Mouse (Mus musculus) liver, embryonic 15.5 days (tissue): ENCODE data around the gene Ptger3. TPM values are rescaled to one million over a fixed set of nuclear protein-coding genes. Genes with fewer than 3 reads are reported as not detected.
A peak's percentile ranks its signal among the peaks of the same experiment; 100 is the strongest.

Source experiments
- ATAC-seq: fragments of 200-750 bp; cut with Nextera tagmentation; 2 replicates; pipeline ENCODE4 v1.8.0; 2017; ENCODE audit warnings: moderate number of reproducible peaks, mild to moderate bottlenecking, moderate library complexity; ENCODE audit not compliant: insufficient read depth
- H3K27ac ChIP-seq: fragments of 300-500 bp; sonication (generic); replicated peaks from 2 replicates; pipeline ENCODE4 v1.5.1; 2015; ENCODE audit warnings: mild to moderate bottlenecking, inconsistent platforms
- H3K27me3 ChIP-seq: fragments of 300-500 bp; sonication (generic); 2 replicates; pipeline ENCODE4 v1.6.1; 2015; ENCODE audit warnings: mild to moderate bottlenecking, inconsistent platforms
- H3K36me3 ChIP-seq: fragments of 300-500 bp; sonication (generic); replicated peaks from 2 replicates; pipeline ENCODE4 v1.6.1; 2015; ENCODE audit warnings: moderate library complexity, mild to moderate bottlenecking, inconsistent platforms
- H3K4me1 ChIP-seq: fragments of 300-500 bp; sonication (generic); replicated peaks from 2 replicates; pipeline ENCODE4 v1.6.1; 2015; ENCODE audit warnings: inconsistent platforms
- H3K4me2 ChIP-seq: fragments of 300-500 bp; sonication (generic); 2 replicates; pipeline ENCODE4 v1.6.1; 2015; ENCODE audit warnings: moderate library complexity, mild to moderate bottlenecking, inconsistent platforms
- H3K4me3 ChIP-seq: fragments of 300-500 bp; sonication (generic); replicated peaks from 2 replicates; pipeline ENCODE4 v1.5.1; 2015; ENCODE audit warnings: mild to moderate bottlenecking, inconsistent platforms
- H3K9ac ChIP-seq: fragments of 300-500 bp; sonication (generic); 2 replicates; pipeline ENCODE4 v1.6.1; 2015; ENCODE audit warnings: moderate library complexity, mild to moderate bottlenecking, inconsistent platforms
- H3K9me3 ChIP-seq: fragments of 300-500 bp; sonication (generic); replicated peaks from 2 replicates; pipeline ENCODE4 v1.6.1; 2016; ENCODE audit warnings: inconsistent platforms
- WGBS: fragments of 180-500 bp; shearing (Covaris S2); methylation state at CpG from one replicate; pipeline ENCODE4 v1.1.7; 2015; ENCODE audit warnings: mixed read lengths; ENCODE audit not compliant: insufficient replicate concordance; 5-methylcytosine and 5-hydroxymethylcytosine counted together
- polyA plus RNA-seq: library from polyadenylated mRNA; unstranded; fragments of >200 nt; fragmentation: Nextera tagmentation; extraction: Ambion mirVana; gene quantifications from 2 replicates; pipeline ENCODE4 v1.2.1, GENCODE M21; 2015

Ptger3 gene
- polyA plus RNA-seq: 2.3 and 2.8 TPM in 2 replicates

- peak within 1 kb of the TSS; percentile 48 for H3K4me3 ChIP-seq
- peak within 1 kb of the TSS; percentile 72 for H3K4me2 ChIP-seq
- H3K27ac ChIP-seq: no peak within 1 kb of the TSS
- peaks cover 42% of the 10 kb centered on the region for H3K27me3 ChIP-seq
- H3K9ac ChIP-seq: no peak within 1 kb of the TSS
- H3K36me3 ChIP-seq: no peaks in the 10 kb centered on the region
- ATAC-seq: peak; percentile 58
- peaks cover 11% of the 10 kb centered on the region for H3K4me1 ChIP-seq
- no peaks in the 10 kb centered on the region for H3K9me3 ChIP-seq
- WGBS: under 1% methylated on average over 84 of the region's 84 CpGs
Observed at GRCm38 (mm10) chr3:157566725-157567565, at the start of gene Ptger3. TSS of gene Ptger3 (plus strand) at chr3:157566892.

- no peak for ATAC-seq
- no peak overlapping the region for H3K4me2 ChIP-seq
- H3K4me3 ChIP-seq: no peak overlapping the region
- peaks cover 4% of the 10 kb centered on the region; the same call in 1 of the 2 replicates for H3K27me3 ChIP-seq
- 21% methylated on average over 2 of the region's 2 CpGs for WGBS
- no peaks in the 10 kb centered on the region for H3K9me3 ChIP-seq
- H3K9ac ChIP-seq: no peak overlapping the region
- no peak overlapping the region for H3K27ac ChIP-seq
- peaks cover 5% of the 10 kb centered on the region; the same call in 1 of the 2 replicates for H3K4me1 ChIP-seq
- no peaks in the 10 kb centered on the region for H3K36me3 ChIP-seq
Observed at GRCm38 (mm10) chr3:157517992-157518391, 48.7 kb upstream of the Ptger3 start.

GRCm38 (mm10) chr3:157520433-157520832, 46.3 kb upstream of the Ptger3 start:
- Histone ChIP-seq H3K9me3 (no peaks in the 10 kb centered on the region), H3K4me1 (peaks cover 5% of the 10 kb centered on the region; the same call in 1 of the 2 replicates), H3K4me3 (no peak overlapping the region), H3K36me3 (no peaks in the 10 kb centered on the region), H3K27ac (no peak overlapping the region), H3K27me3 (peaks cover 15% of the 10 kb centered on the region), H3K4me2 (no peak overlapping the region), H3K9ac (no peak overlapping the region)
- WGBS: 6% methylated on average over 1 of the region's 1 CpGs
- no peak for ATAC-seq

- no peak for ATAC-seq
- H3K27ac ChIP-seq: no peak overlapping the region
- no peaks in the 10 kb centered on the region for H3K9me3 ChIP-seq
- 12% methylated on average over 1 of the region's 1 CpGs for WGBS
- no peaks in the 10 kb centered on the region for H3K4me1 ChIP-seq
- H3K36me3 ChIP-seq: no peaks in the 10 kb centered on the region
- no peak overlapping the region for H3K4me2 ChIP-seq
- H3K27me3 ChIP-seq: peaks cover 38% of the 10 kb centered on the region
- H3K9ac ChIP-seq: no peak overlapping the region
- no peak overlapping the region for H3K4me3 ChIP-seq
Observed at GRCm38 (mm10) chr3:157523834-157524233, 42.9 kb upstream of the Ptger3 start.

- H3K9me3 ChIP-seq: no peaks in the 10 kb centered on the region
- no peak overlapping the region for H3K4me2 ChIP-seq
- no peak overlapping the region for H3K4me3 ChIP-seq
- H3K27ac ChIP-seq: no peak overlapping the region
- H3K27me3 ChIP-seq: peaks cover 56% of the 10 kb centered on the region
- H3K36me3 ChIP-seq: peaks cover 6% of the 10 kb centered on the region; the same call in 1 of the 2 replicates
- no peak for ATAC-seq
- peaks cover 15% of the 10 kb centered on the region for H3K4me1 ChIP-seq
- 52% methylated on average over 2 of the region's 2 CpGs for WGBS
- no peak overlapping the region for H3K9ac ChIP-seq
Observed at GRCm38 (mm10) chr3:157531585-157531984, 35.1 kb upstream of the Ptger3 start.

GRCm38 (mm10) chr3:157533964-157534785, 32.5 kb upstream of the Ptger3 start, which contains the start of gene Zranb2:
TSS of gene Zranb2 (plus strand) at chr3:157534160.
- Histone ChIP-seq H3K27ac (peak within 1 kb of the TSS; percentile 92), H3K9me3 (no peaks in the 10 kb centered on the region), H3K27me3 (peaks cover 37% of the 10 kb centered on the region), H3K4me3 (peak within 1 kb of the TSS; percentile 96), H3K36me3 (peaks cover 27% of the 10 kb centered on the region), H3K4me1 (peaks cover 21% of the 10 kb centered on the region), H3K4me2 (peak within 1 kb of the TSS; percentile 81), H3K9ac (peak within 1 kb of the TSS; percentile 85)
- peak; percentile 90 for ATAC-seq
- WGBS: under 1% methylated on average over 88 of the region's 91 CpGs

- peaks cover 34% of the 10 kb centered on the region for H3K36me3 ChIP-seq
- H3K9ac ChIP-seq: peak overlapping the region; percentile 85
- H3K27me3 ChIP-seq: peaks cover 30% of the 10 kb centered on the region
- peaks cover 21% of the 10 kb centered on the region for H3K4me1 ChIP-seq
- peak overlapping the region; percentile 92 for H3K27ac ChIP-seq
- peak overlapping the region; percentile 96 for H3K4me3 ChIP-seq
- H3K9me3 ChIP-seq: no peaks in the 10 kb centered on the region
- ATAC-seq: peak; percentile 67
- H3K4me2 ChIP-seq: peak overlapping the region; percentile 81
- WGBS: under 1% methylated on average over 15 of the region's 15 CpGs
Observed at GRCm38 (mm10) chr3:157534786-157535415, 31.8 kb upstream of the Ptger3 start.

- Histone ChIP-seq H3K27me3 (no peaks in the 10 kb centered on the region), H3K27ac (no peak overlapping the region), H3K36me3 (peaks cover 44% of the 10 kb centered on the region), H3K4me3 (no peak overlapping the region), H3K9ac (no peak overlapping the region), H3K9me3 (no peaks in the 10 kb centered on the region), H3K4me1 (no peaks in the 10 kb centered on the region), H3K4me2 (no peak overlapping the region)
- no peak for ATAC-seq
- WGBS: 77% methylated on average over 2 of the region's 2 CpGs
Observed at GRCm38 (mm10) chr3:157549323-157549722, 17.4 kb upstream of the Ptger3 start.

- no peak for ATAC-seq
- H3K36me3 ChIP-seq: peaks cover 38% of the 10 kb centered on the region
- no peak overlapping the region for H3K27ac ChIP-seq
- H3K9me3 ChIP-seq: no peaks in the 10 kb centered on the region
- no peaks in the 10 kb centered on the region for H3K4me1 ChIP-seq
- H3K4me2 ChIP-seq: no peak overlapping the region
- no peak overlapping the region for H3K9ac ChIP-seq
- WGBS: 82% methylated on average over 3 of the region's 3 CpGs
- H3K27me3 ChIP-seq: no peaks in the 10 kb centered on the region
- no peak overlapping the region for H3K4me3 ChIP-seq
Observed at GRCm38 (mm10) chr3:157549758-157550600, 16.7 kb upstream of the Ptger3 start.

GRCm38 (mm10) chr3:157565196-157565595, 1.5 kb upstream of the Ptger3 start:
- no peak overlapping the region for H3K9ac ChIP-seq
- H3K27ac ChIP-seq: no peak overlapping the region
- no peak overlapping the region for H3K4me3 ChIP-seq
- H3K4me1 ChIP-seq: peaks cover 11% of the 10 kb centered on the region
- no peaks in the 10 kb centered on the region for H3K36me3 ChIP-seq
- ATAC-seq: no peak
- WGBS: 2% methylated on average over 2 of the region's 2 CpGs
- H3K4me2 ChIP-seq: no peak overlapping the region
- H3K27me3 ChIP-seq: peaks cover 42% of the 10 kb centered on the region
- H3K9me3 ChIP-seq: no peaks in the 10 kb centered on the region
